Mouse (Mus musculus) midbrain, embryonic 11.5 days (tissue): ENCODE measurements around the gene Hpse2. TPM values are rescaled to one million over a fixed set of nuclear protein-coding genes. Genes with fewer than 3 reads are reported as not detected.
"Not testable (repeated sequence)": the region's sequence is repeated elsewhere in the genome, so short reads cannot be mapped to it uniquely, and the experiment has no call there.

ENCODE experiments used
- ATAC-seq: fragments of 200-750 bp; cut with Nextera tagmentation; 2 replicates; pipeline ENCODE4 v1.8.0; 2017; ENCODE audit warnings: moderate TSS enrichment, moderate library complexity; ENCODE audit not compliant: low FRiP score
- DNase-seq: peaks from one replicate; pipeline ENCODE4 v3.0.0; 2015; ENCODE audit warnings: low spot score; ENCODE audit errors: missing footprints
- H3K27ac ChIP-seq: fragments of 300-500 bp; sonication (generic); 2 replicates; pipeline ENCODE4 v1.5.1; 2014; ENCODE audit warnings: low read depth, low read length
- H3K27me3 ChIP-seq: fragments of 300-500 bp; sonication (generic); 2 replicates; pipeline ENCODE4 v1.6.1; 2014; ENCODE audit warnings: mild to moderate bottlenecking, low read length, moderate library complexity, mixed read lengths; ENCODE audit not compliant: control insufficient read depth, insufficient read depth
- H3K36me3 ChIP-seq: fragments of 300-500 bp; sonication (generic); 2 replicates; pipeline ENCODE4 v1.6.1; 2014; ENCODE audit warnings: mild to moderate bottlenecking, low read length, moderate library complexity, mixed read lengths; ENCODE audit not compliant: control insufficient read depth, insufficient read depth
- H3K4me1 ChIP-seq: fragments of 300-500 bp; sonication (generic); 2 replicates; pipeline ENCODE4 v1.6.1; 2014; ENCODE audit warnings: low read length; ENCODE audit not compliant: control insufficient read depth, insufficient read depth
- H3K4me2 ChIP-seq: fragments of 300-500 bp; sonication (generic); 2 replicates; pipeline ENCODE4 v1.6.1; 2014; ENCODE audit warnings: mild to moderate bottlenecking, moderate library complexity
- H3K4me3 ChIP-seq: fragments of 300-500 bp; sonication (generic); 2 replicates; pipeline ENCODE4 v1.5.1; 2014; ENCODE audit warnings: low read depth, low read length
- H3K9ac ChIP-seq: fragments of 300-500 bp; sonication (generic); 2 replicates; pipeline ENCODE4 v1.6.1; 2014; ENCODE audit warnings: low read length
- H3K9me3 ChIP-seq: fragments of 300-500 bp; sonication (generic); 2 replicates; pipeline ENCODE4 v1.6.1; 2016; ENCODE audit warnings: low read length; ENCODE audit not compliant: control insufficient read depth
- WGBS: fragments of 180-500 bp; shearing (Covaris S2); extraction: QIAGEN DNeasy Blood & Tissue Kit; methylation state at CpG from one replicate; pipeline ENCODE4 v1.1.7; 2014; 5-methylcytosine and 5-hydroxymethylcytosine counted together
- polyA plus RNA-seq: library from polyadenylated mRNA; unstranded; fragments of >200 nt; fragmentation: Nextera tagmentation; extraction: Ambion mirVana; gene quantifications from 2 replicates; pipeline ENCODE4 v1.2.1, GENCODE M21; 2014

The Hpse2 gene
- polyA plus RNA-seq, 1 experiment from 2014 or later = 0.04 TPM

DNA sequence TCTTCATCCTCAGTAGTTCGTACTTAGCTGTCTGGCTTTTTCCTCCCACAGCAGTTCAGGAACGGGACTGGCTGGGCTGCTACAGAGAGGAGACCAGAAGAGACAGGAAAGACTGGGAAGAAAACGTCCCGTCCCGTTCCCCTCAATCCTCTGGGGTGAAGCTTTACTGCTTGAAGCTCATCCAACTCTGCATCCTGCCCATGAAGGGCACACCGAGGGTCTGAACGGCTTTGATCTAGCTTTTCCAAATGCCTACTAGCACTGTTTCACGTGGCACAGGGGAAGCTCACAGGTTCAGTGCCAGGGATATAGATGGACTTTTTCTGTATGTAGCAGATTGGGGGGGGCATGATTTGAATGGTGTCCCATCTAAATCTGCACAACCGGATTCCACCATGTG, 592.4 kb downstream of the Hpse2 start:
- H3K9ac ChIP-seq = no peak overlapping the region; the same call in 1 of the 2 replicates
- H3K4me2 ChIP-seq = peak overlapping the region; percentile 81
- 32% methylated on average over 9 of the region's 9 CpGs for WGBS
- H3K4me3 ChIP-seq = no peak overlapping the region
- no peaks in the 10 kb centered on the region for H3K4me1 ChIP-seq
- peak; percentile 87 for DNase-seq
- no peaks in the 10 kb centered on the region for H3K9me3 ChIP-seq
- no peak for ATAC-seq
- no peaks in the 10 kb centered on the region for H3K36me3 ChIP-seq
- H3K27me3 ChIP-seq = 0 out of 2 replicates have a peak, but pooled peaks cover 3% of the 10 kb centered on the region
- no peak overlapping the region for H3K27ac ChIP-seq

DNA sequence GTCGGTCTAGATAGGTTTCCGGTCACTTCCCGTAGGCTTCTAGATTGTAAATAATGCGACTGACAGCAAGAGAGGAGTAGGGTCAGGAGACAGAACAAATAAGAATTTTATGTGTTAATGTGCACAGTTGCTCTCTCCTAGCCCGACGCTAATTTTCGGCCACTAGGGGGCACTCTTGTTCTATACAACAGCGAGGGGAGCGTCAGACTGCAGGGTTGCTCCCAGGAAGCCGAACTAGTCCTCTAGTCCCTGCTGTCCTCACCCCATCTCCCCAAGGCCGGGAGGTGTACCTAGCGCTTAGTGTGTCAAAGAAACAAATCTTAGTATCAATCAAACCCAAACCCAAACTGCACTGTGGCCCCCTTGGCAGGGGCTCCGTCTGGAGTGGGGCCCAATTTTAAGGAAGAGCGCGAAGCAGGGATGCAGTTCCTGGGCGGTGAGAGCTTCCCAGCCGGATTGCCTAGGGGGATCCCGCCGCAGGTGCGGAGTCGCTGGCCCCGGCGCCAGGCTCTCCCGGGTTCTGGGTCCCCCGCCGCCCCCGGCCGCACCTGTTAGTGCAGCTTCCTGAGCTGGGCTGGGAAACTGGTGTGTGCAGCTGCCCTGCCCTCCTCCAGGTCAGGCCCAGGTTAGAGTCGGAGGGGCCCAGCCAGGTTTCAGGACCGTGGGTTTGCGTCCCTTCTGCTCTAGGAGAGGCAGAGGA, 593.1 kb downstream of the Hpse2 start:
- Histone ChIP-seq H3K9ac (peak overlapping the region; percentile 58), H3K27me3 (0 out of 2 replicates have a peak, but pooled peaks cover 3% of the 10 kb centered on the region), H3K4me3 (peak overlapping the region; percentile 39), H3K4me1 (no peaks in the 10 kb centered on the region), H3K4me2 (peak overlapping the region; percentile 81), H3K36me3 (no peaks in the 10 kb centered on the region), H3K27ac (no peak overlapping the region), H3K9me3 (no peaks in the 10 kb centered on the region)
- peak; percentile 92 for ATAC-seq
- DNase-seq = peak; percentile 100
- WGBS = 1% methylated on average over 31 of the region's 31 CpGs

DNA sequence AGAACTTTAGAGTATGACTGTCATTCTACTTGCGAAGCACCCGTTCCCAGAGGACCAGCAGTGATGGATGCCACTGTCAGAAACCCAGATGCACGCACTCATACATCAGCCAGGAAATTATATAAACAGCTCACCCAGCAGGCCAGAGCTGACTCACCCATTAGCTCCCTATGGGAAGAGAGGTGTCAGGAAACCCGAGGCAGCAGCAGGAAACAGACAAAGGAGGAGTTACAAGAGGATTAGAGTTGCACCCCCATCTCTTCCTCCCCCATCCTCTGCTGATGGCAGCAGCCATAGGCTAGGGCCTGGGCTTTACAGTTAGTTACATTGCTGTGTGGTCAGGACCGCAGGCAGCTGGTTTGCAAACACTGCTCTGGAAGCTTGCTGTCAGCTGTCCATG, 599.8 kb downstream of the Hpse2 start:
- 51% methylated on average over 5 of the region's 5 CpGs for WGBS

GRCm38 (mm10) chr19:42785562-42786220, 602.5 kb downstream of the Hpse2 start:
- no peak for DNase-seq
- peaks cover 8% of the 10 kb centered on the region; the same call in 1 of the 2 replicates for H3K4me1 ChIP-seq
- H3K27me3 ChIP-seq = no peaks in the 10 kb centered on the region
- H3K4me2 ChIP-seq = peak overlapping the region; percentile 9; the same call in 1 of the 2 replicates
- no peak for ATAC-seq
- H3K4me3 ChIP-seq = no peak overlapping the region
- H3K9me3 ChIP-seq = no peaks in the 10 kb centered on the region
- WGBS = 24% methylated on average over 8 of the region's 8 CpGs
- peak overlapping the region; percentile 9; the same call in 1 of the 2 replicates for H3K9ac ChIP-seq
- H3K27ac ChIP-seq = no peak overlapping the region; the same call in 1 of the 2 replicates
- H3K36me3 ChIP-seq = no peaks in the 10 kb centered on the region

More for the DNA sequence above, 599.8 kb downstream of the Hpse2 start:
- Histone ChIP-seq H3K4me1 (peaks cover 8% of the 10 kb centered on the region; the same call in 1 of the 2 replicates), H3K36me3 (no peaks in the 10 kb centered on the region), H3K4me2 (no peak overlapping the region), H3K9me3 (no peaks in the 10 kb centered on the region), H3K27me3 (no peaks in the 10 kb centered on the region), H3K4me3 (no peak overlapping the region), H3K9ac (no peak overlapping the region), H3K27ac (no peak overlapping the region)
- DNase-seq (no peak), ATAC-seq (no peak)

DNA sequence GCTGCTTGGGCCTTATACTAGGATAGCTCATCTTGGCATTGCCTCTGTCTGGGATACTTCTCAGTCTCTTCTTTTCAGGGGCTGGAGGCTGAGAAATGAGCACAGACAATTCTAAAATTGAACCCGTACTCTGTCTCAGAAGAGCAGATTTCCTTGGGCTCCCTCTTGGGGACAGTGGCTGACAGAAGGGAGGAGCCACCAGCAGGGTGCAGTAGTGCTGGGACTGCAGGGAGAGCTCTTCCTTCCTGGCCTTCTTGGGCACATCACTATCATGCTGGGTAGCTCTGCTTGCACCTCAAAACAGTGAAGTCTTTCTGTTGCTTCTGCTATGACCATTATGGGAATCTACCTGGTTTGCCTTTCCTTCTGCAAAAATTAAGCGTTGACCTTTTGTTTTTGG, 603.0 kb downstream of the Hpse2 start:
- no peak for ATAC-seq
- peaks cover 8% of the 10 kb centered on the region; the same call in 1 of the 2 replicates for H3K4me1 ChIP-seq
- no peaks in the 10 kb centered on the region for H3K36me3 ChIP-seq
- no peaks in the 10 kb centered on the region for H3K9me3 ChIP-seq
- no peak overlapping the region for H3K4me3 ChIP-seq
- DNase-seq = no peak
- WGBS = 33% methylated on average over 2 of the region's 2 CpGs
- H3K27ac ChIP-seq = no peak overlapping the region
- H3K27me3 ChIP-seq = no peaks in the 10 kb centered on the region
- no peak overlapping the region for H3K4me2 ChIP-seq
- H3K9ac ChIP-seq = no peak overlapping the region

DNA sequence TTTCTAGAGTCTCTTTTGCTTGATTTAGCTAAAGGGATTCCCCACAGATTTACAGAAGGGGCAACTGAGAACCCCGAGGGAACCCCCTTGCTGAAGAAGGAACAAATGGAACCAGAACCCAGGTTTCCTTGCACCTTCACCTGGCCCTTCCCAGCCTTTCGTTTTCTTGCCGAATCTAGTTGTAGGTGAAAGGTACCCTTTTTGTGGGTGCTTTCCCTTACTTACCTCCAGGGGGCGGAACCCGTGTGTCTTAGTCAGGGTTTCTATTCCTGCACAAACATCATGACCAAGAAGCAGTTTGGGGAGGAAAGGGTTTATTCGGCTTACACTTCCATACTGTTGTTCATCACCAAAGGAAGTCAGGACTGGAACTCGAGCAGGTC, 608.0 kb downstream of the Hpse2 start:
- not testable (repeated sequence) for H3K27ac ChIP-seq, ATAC-seq, H3K36me3 ChIP-seq, H3K4me1 ChIP-seq, H3K27me3 ChIP-seq, H3K9me3 ChIP-seq
- Histone ChIP-seq H3K9ac (peak overlapping the region; percentile 72), H3K4me3 (peak overlapping the region; percentile 60), H3K4me2 (peak overlapping the region; percentile 54)
- DNase-seq = peak; percentile 89
- 62% methylated on average over 7 of the region's 7 CpGs for WGBS

- peak within 1 kb of the TSS; percentile 56 for H3K27ac ChIP-seq
- DNase-seq (peak; percentile 98), ATAC-seq (peak; percentile 98)
- WGBS = under 1% methylated on average over 43 of the region's 43 CpGs
- no peaks in the 10 kb centered on the region for H3K36me3 ChIP-seq
- no peaks in the 10 kb centered on the region for H3K27me3 ChIP-seq
- H3K9me3 ChIP-seq = no peaks in the 10 kb centered on the region
- peak within 1 kb of the TSS; percentile 72 for H3K9ac ChIP-seq
- H3K4me3 ChIP-seq = peak within 1 kb of the TSS; percentile 60
- no peaks in the 10 kb centered on the region for H3K4me1 ChIP-seq
- H3K4me2 ChIP-seq = peak within 1 kb of the TSS; percentile 54
Observed at GRCm38 (mm10) chr19:42779531-42780155, 608.5 kb downstream of the Hpse2 start, which contains the start of gene Hps1. Hps1 (minus strand) TSS chr19:42779978.

DNA sequence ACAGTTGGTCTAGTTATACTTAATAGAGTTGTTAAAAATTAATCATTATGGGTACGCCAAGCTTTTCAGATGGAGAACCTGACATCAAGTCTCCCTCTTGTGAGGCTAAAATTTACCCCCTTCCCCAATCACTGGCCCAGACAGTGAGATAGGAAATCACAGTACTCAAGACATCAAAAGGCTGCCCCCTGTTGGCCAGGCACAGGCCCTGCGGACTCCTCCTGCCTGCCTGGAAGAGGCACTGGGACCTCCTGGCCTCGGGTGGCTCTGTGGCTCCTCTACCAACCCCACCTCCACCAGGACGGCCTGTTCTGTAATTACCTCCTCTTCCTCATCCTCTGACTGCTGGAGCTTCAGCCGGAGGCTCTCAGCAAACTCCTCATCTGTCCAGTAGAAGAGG, 610.4 kb downstream of the Hpse2 start:
- Histone ChIP-seq H3K9me3 (no peaks in the 10 kb centered on the region), H3K4me1 (no peaks in the 10 kb centered on the region), H3K36me3 (no peaks in the 10 kb centered on the region), H3K27ac (no peak overlapping the region), H3K27me3 (no peaks in the 10 kb centered on the region), H3K9ac (no peak overlapping the region), H3K4me2 (no peak overlapping the region), H3K4me3 (no peak overlapping the region)
- DNase-seq = no peak
- no peak for ATAC-seq
- WGBS = 75% methylated on average over 5 of the region's 5 CpGs

DNA sequence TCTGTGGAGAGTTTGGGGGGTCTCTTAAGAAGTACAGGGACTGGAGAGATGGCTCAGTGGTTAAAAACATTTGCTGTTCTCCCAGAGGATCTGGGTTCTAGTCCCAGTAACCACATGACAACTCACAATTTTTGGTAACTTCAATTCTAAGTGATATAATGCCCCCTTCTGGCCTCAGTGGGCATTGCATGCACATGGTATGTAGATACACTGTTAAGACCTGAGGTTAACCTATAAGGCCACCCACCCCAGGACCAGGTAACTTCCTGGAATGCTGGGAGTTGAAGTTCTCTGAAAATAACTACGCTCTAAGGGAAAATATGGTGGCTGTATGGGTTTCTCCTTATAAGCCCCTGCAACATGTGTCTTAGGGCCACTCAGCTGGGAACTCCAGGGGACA, 611.3 kb downstream of the Hpse2 start:
- no peak for DNase-seq
- WGBS = 94% methylated on average over 1 of the region's 1 CpGs
- no peak overlapping the region for H3K4me3 ChIP-seq
- no peaks in the 10 kb centered on the region for H3K4me1 ChIP-seq
- H3K27me3 ChIP-seq = no peaks in the 10 kb centered on the region
- no peak overlapping the region for H3K9ac ChIP-seq
- H3K4me2 ChIP-seq = no peak overlapping the region
- ATAC-seq = no peak
- H3K36me3 ChIP-seq = no peaks in the 10 kb centered on the region
- no peaks in the 10 kb centered on the region for H3K9me3 ChIP-seq
- H3K27ac ChIP-seq = no peak overlapping the region
